Mouse (Mus musculus) ES-Bruce4 (cell line): ENCODE measurements at regions not wholly inside any gene's neighbourhood (a gene's known extent, or its start where the extent isn't known, plus 50 kb on each side); places are given as distances from the start of the nearest gene placed in this dataset.

ENCODE experiments used
- CTCF ChIP-seq: IDR thresholded peaks from one replicate; pipeline ENCODE4 v1.8.1; 2011; ENCODE audit warnings: low read depth, low read length
- EP300 ChIP-seq: IDR thresholded peaks from 2 replicates; pipeline ENCODE4 v1.6.1; 2011; ENCODE audit warnings: low read depth, low read length; ENCODE audit not compliant: insufficient read depth
- POLR2A ChIP-seq: IDR thresholded peaks from one replicate; pipeline ENCODE4 v1.8.1; 2011; ENCODE audit warnings: low read length; ENCODE audit not compliant: insufficient read depth

- no peak for TF ChIP-seq EP300
- no peak for TF ChIP-seq CTCF
- TF ChIP-seq POLR2A, result no peak
These were observed 134.7 kb downstream of the Irx2 start for GRCm38 (mm10) chr13:72763337-72763736.
